Mouse (Mus musculus): ENCODE data around the gene Ecel1. TPM values are rescaled to one million over a fixed set of nuclear protein-coding genes. Genes with fewer than 3 reads are reported as not detected.
A peak's percentile ranks its signal among the peaks of the same experiment; 100 is the strongest.

The Ecel1 gene
- polyA plus RNA-seq, 1 experiment from 2014 or later, result 0.16 TPM

GRCm38 (mm10) chr1:87198119-87199065 is 42.1 kb upstream of the Ecel1 start:
- Histone ChIP-seq H3K27me3 (ENCODE audit: insufficient read depth, low read length) (no peaks in the 10 kb centered on the region), H3K9me3 (ENCODE audit: low read length) (no peaks in the 10 kb centered on the region), H3K9ac (replicated peaks) (no peak overlapping the region), H3K4me2 (ENCODE audit: low read depth, low read length) (no peak overlapping the region), H3K4me3 (ENCODE audit: low read depth, low read length) (no peak overlapping the region), H3K36me3 (replicated peaks; ENCODE audit: insufficient read depth, low read length) (no peaks in the 10 kb centered on the region), H3K27ac (ENCODE audit: low read depth) (no peak overlapping the region), H3K4me1 (ENCODE audit: insufficient read depth) (no peaks in the 10 kb centered on the region)
- TF ChIP-seq EP300 (IDR thresholded peaks at IDR 0.05; ENCODE audit: low read depth) (no peak), CTCF (IDR thresholded peaks at IDR 0.05; ENCODE audit: low read depth) (no peak)
- WGBS (ENCODE audit: insufficient replicate concordance), result 66% methylated on average over 12 of the region's 12 CpGs
- peak; percentile 75 for ATAC-seq
- DNase-seq, result no peak

DNA sequence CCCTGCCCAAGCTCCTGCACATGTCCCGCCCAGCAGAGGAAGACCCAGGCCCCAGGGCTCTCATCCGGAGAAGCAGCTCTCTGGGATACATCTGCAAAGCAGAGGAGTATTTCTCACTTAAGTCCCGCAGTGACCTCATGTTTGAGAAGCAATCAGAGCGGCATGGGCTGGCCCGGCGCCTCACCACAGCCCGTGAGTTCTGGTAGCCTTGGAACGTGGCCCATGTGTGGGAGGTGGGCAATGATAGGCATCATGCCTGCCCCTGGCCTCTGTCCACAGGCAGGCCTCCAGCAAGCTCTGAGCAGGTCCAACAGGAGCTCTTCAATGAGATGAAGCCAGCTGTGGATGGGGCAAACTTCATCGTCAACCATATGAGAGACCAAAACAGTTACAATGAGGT is 41.0 kb upstream of the Ecel1 start:
- Histone ChIP-seq H3K4me3 (ENCODE audit: low read depth, low read length) (no peak overlapping the region), H3K9ac (replicated peaks) (no peak overlapping the region), H3K4me2 (ENCODE audit: low read depth, low read length) (no peak overlapping the region), H3K9me3 (ENCODE audit: low read length) (no peaks in the 10 kb centered on the region), H3K36me3 (replicated peaks; ENCODE audit: insufficient read depth, low read length) (no peaks in the 10 kb centered on the region), H3K4me1 (ENCODE audit: insufficient read depth) (no peaks in the 10 kb centered on the region), H3K27ac (ENCODE audit: low read depth) (no peak overlapping the region), H3K27me3 (ENCODE audit: insufficient read depth, low read length) (0 out of 2 replicates have a peak, but pooled peaks cover 3% of the 10 kb centered on the region)
- ATAC-seq (no peak), DNase-seq (no peak)
- 67% methylated on average over 9 of the region's 9 CpGs for WGBS (ENCODE audit: insufficient replicate concordance)
- TF ChIP-seq EP300 (IDR thresholded peaks at IDR 0.05; ENCODE audit: low read depth), result no peak
- TF ChIP-seq CTCF (IDR thresholded peaks at IDR 0.05; ENCODE audit: low read depth), result no peak

DNA sequence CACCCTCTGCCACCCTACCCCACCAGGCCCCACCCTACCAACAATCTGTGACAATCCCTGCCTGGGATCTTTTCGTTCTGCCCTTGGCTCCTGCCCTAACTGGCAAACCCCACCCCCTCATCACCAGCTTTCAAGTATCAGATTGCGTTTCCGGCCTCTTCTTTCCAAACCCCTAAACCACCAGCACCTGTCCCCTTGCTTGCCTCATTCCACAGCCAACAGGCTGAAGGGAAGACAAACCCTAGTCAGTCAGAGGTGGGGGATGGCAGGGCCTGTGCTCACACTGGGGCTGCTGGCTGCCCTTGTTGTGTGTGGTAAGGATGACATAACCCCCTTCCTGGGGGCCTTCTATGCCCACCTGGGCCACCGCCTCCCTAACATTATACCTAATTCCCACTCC is 34.1 kb upstream of the Ecel1 start, which contains the start of gene Chrnd:
Gene Chrnd (plus strand): TSS at position 179 of the 400 bp plus-strand sequence.
- Histone ChIP-seq H3K4me2 (ENCODE audit: low read depth, low read length) (no peak within 1 kb of the TSS), H3K9me3 (ENCODE audit: low read length) (no peaks in the 10 kb centered on the region), H3K9ac (replicated peaks) (no peak within 1 kb of the TSS), H3K27me3 (ENCODE audit: insufficient read depth, low read length) (peaks cover 28% of the 10 kb centered on the region), H3K4me1 (ENCODE audit: insufficient read depth) (peaks cover 5% of the 10 kb centered on the region; the same call in 1 of the 2 replicates), H3K4me3 (ENCODE audit: low read depth, low read length) (no peak within 1 kb of the TSS), H3K27ac (ENCODE audit: low read depth) (no peak within 1 kb of the TSS), H3K36me3 (replicated peaks; ENCODE audit: insufficient read depth, low read length) (no peaks in the 10 kb centered on the region)
- no peak for DNase-seq
- TF ChIP-seq CTCF (IDR thresholded peaks at IDR 0.05; ENCODE audit: low read depth), result no peak
- no peak for TF ChIP-seq EP300 (IDR thresholded peaks at IDR 0.05; ENCODE audit: low read depth)
- 34% methylated on average over 4 of the region's 4 CpGs for WGBS (ENCODE audit: insufficient replicate concordance)
- ATAC-seq, result no peak

- Histone ChIP-seq H3K4me1 (ENCODE audit: insufficient read depth) (peaks cover 8% of the 10 kb centered on the region), H3K9ac (replicated peaks) (peak overlapping the region; percentile 27; the same call in 1 of the 2 replicates), H3K4me3 (ENCODE audit: low read depth, low read length) (peak overlapping the region; percentile 51), H3K27me3 (ENCODE audit: insufficient read depth, low read length) (peaks cover 45% of the 10 kb centered on the region), H3K9me3 (ENCODE audit: low read length) (no peaks in the 10 kb centered on the region), H3K36me3 (replicated peaks; ENCODE audit: insufficient read depth, low read length) (no peaks in the 10 kb centered on the region), H3K4me2 (ENCODE audit: low read depth, low read length) (peak overlapping the region; percentile 83), H3K27ac (ENCODE audit: low read depth) (no peak overlapping the region)
- ATAC-seq (peak; percentile 53; the same call in 1 of the 2 replicates), DNase-seq (peak; percentile 82)
- under 1% methylated on average over 15 of the region's 15 CpGs for WGBS (ENCODE audit: insufficient replicate concordance)
- TF ChIP-seq CTCF (IDR thresholded peaks at IDR 0.05; ENCODE audit: low read depth) (peak; percentile 82), EP300 (IDR thresholded peaks at IDR 0.05; ENCODE audit: low read depth) (no peak)
Measured at GRCm38 (mm10) chr1:87187037-87187355, 30.7 kb upstream of the Ecel1 start.

- H3K4me2 ChIP-seq (ENCODE audit: low read depth, low read length), result peak overlapping the region; percentile 83
- ATAC-seq (peak; percentile 34; the same call in 1 of the 2 replicates), DNase-seq (no peak)
- TF ChIP-seq CTCF (IDR thresholded peaks at IDR 0.05; ENCODE audit: low read depth), result no peak
- TF ChIP-seq EP300 (IDR thresholded peaks at IDR 0.05; ENCODE audit: low read depth), result no peak
- no peaks in the 10 kb centered on the region for H3K36me3 ChIP-seq (replicated peaks; ENCODE audit: insufficient read depth, low read length)
- peak overlapping the region; percentile 51 for H3K4me3 ChIP-seq (ENCODE audit: low read depth, low read length)
- no peak overlapping the region for H3K27ac ChIP-seq (ENCODE audit: low read depth)
- peaks cover 8% of the 10 kb centered on the region for H3K4me1 ChIP-seq (ENCODE audit: insufficient read depth)
- peaks cover 46% of the 10 kb centered on the region for H3K27me3 ChIP-seq (ENCODE audit: insufficient read depth, low read length)
- peak overlapping the region; percentile 27; the same call in 1 of the 2 replicates for H3K9ac ChIP-seq (replicated peaks)
- no peaks in the 10 kb centered on the region for H3K9me3 ChIP-seq (ENCODE audit: low read length)
- WGBS (ENCODE audit: insufficient replicate concordance), result 1% methylated on average over 40 of the region's 54 CpGs
Measured at GRCm38 (mm10) chr1:87186261-87187036, 30.1 kb upstream of the Ecel1 start.

GRCm38 (mm10) chr1:87185526-87185925 is 29.2 kb upstream of the Ecel1 start:
- H3K27me3 ChIP-seq (ENCODE audit: insufficient read depth, low read length), result peaks cover 50% of the 10 kb centered on the region
- no peak for ATAC-seq

More at GRCm38 (mm10) chr1:87185526-87185925, 29.2 kb upstream of the Ecel1 start:
- no peak for DNase-seq
- Histone ChIP-seq H3K9me3 (ENCODE audit: low read length) (no peaks in the 10 kb centered on the region), H3K9ac (replicated peaks) (no peak overlapping the region), H3K27ac (ENCODE audit: low read depth) (no peak overlapping the region), H3K4me1 (ENCODE audit: insufficient read depth) (peaks cover 8% of the 10 kb centered on the region), H3K36me3 (replicated peaks; ENCODE audit: insufficient read depth, low read length) (no peaks in the 10 kb centered on the region), H3K4me2 (ENCODE audit: low read depth, low read length) (no peak overlapping the region), H3K4me3 (ENCODE audit: low read depth, low read length) (no peak overlapping the region)
- TF ChIP-seq CTCF (IDR thresholded peaks at IDR 0.05; ENCODE audit: low read depth), result no peak; the same call in 1 of the 2 replicates
- TF ChIP-seq EP300 (IDR thresholded peaks at IDR 0.05; ENCODE audit: low read depth), result no peak
- WGBS (ENCODE audit: insufficient replicate concordance), result 15% methylated on average over 13 of the region's 13 CpGs

All from liver, postnatal 0 days (tissue).